In genomic region chr9:87178534-87178933, GRCm38 (mm10) we compare ENCODE assay signal across 25 mouse cellular contexts. TPM values are rescaled to one million over a fixed set of nuclear protein-coding genes. Genes with fewer than 3 reads are reported as not detected.
"Had no signal": no experiment of that assay in that cellular context is flagged by ENCODE, and none has a peak within 500 bp of the region (broad histone marks: within the 10 kb centered on the region; RNA-seq: fewer than 3 reads in every experiment).

No protein-coding gene starts in this region.

- DNase-seq: kidney, adult 11 months; kidney, adult 8-10 months; kidney, postnatal 10 days; kidney, postnatal 36 days; layer of hippocampus, postnatal 36 days; liver, postnatal 0 days; lung, embryonic 14.5 days; lung, postnatal 36 days; retina, postnatal 1 day; right cerebral cortex, postnatal 25 days; thymus, adult 2 months; thymus, postnatal 25 days had no signal

- H3K27me3 ChIP-seq: intestine, embryonic 15.5 days; kidney, embryonic 15.5 days; midbrain, embryonic 12.5 days; neural tube, embryonic 12.5 days had no signal

- H3K27ac ChIP-seq: intestine, embryonic 15.5 days; kidney, embryonic 15.5 days; left cerebral cortex, adult 2 months; liver, embryonic 14.5 days; midbrain, embryonic 12.5 days; neural tube, embryonic 12.5 days; stomach, postnatal 0 days had no signal

- H3K4me2 ChIP-seq: intestine, embryonic 15.5 days; kidney, embryonic 15.5 days; lung, embryonic 14.5 days; midbrain, embryonic 12.5 days; neural tube, embryonic 12.5 days had no signal

- H3K9me3 ChIP-seq: intestine, embryonic 15.5 days; kidney, embryonic 15.5 days; midbrain, embryonic 12.5 days; neural tube, embryonic 12.5 days had no signal

- H3K9ac ChIP-seq: intestine, embryonic 15.5 days; kidney, embryonic 15.5 days; liver, embryonic 14.5 days; liver, postnatal 0 days; lung, embryonic 14.5 days; midbrain, embryonic 12.5 days; neural tube, embryonic 12.5 days had no signal

- H3K36me3 ChIP-seq: intestine, embryonic 15.5 days; kidney, embryonic 15.5 days; midbrain, embryonic 12.5 days; neural tube, embryonic 12.5 days had no signal

- H3K4me1 ChIP-seq: intestine, embryonic 15.5 days; midbrain, embryonic 12.5 days; neural tube, embryonic 12.5 days had no signal

- ATAC-seq: intestine, embryonic 15.5 days; liver, postnatal 0 days; lung, postnatal 0 days had no signal

- H3K4me3 ChIP-seq: intestine, embryonic 15.5 days; kidney, embryonic 15.5 days; left cerebral cortex, adult 2 months; midbrain, embryonic 12.5 days; myocyte; neural tube, embryonic 12.5 days had no signal

RNA-seq across cellular contexts. Expression of gene Mrap2, which starts 34.4 kb away (rescaled TPM):
- total RNA-seq: liver, adult 2 months; monocyte, adult 5-6 weeks; neutrophil, adult 5-6 weeks had no signal
- polyA plus RNA-seq: liver, adult 2 months; liver, embryonic 14.5 days; liver, postnatal 0 days; lung, postnatal 0 days; stomach, embryonic 14.5 days had no signal
